Mouse (Mus musculus) brain, adult 2 months (tissue): ENCODE results near the gene Rasl12.
A peak's percentile ranks its signal among the peaks of the same experiment; 100 is the strongest.

Experiments used
- DNase-seq: peaks from one replicate; pipeline ENCODE4 v3.0.0; 2011; ENCODE audit warnings: low read depth, low spot score

The Rasl12 gene

GRCm38 (mm10) chr9:65435671-65436301, 37.5 kb downstream of the Rasl12 start, which contains the start of gene Mtfmt:
Mtfmt (plus strand) TSS chr9:65435782.
- peak; percentile 95 for DNase-seq

GRCm38 (mm10) chr9:65444692-65445091, 46.4 kb downstream of the Rasl12 start:
- no peak for DNase-seq

GRCm38 (mm10) chr9:65447951-65448350, 49.6 kb downstream of the Rasl12 start:
- no peak for DNase-seq

DNA sequence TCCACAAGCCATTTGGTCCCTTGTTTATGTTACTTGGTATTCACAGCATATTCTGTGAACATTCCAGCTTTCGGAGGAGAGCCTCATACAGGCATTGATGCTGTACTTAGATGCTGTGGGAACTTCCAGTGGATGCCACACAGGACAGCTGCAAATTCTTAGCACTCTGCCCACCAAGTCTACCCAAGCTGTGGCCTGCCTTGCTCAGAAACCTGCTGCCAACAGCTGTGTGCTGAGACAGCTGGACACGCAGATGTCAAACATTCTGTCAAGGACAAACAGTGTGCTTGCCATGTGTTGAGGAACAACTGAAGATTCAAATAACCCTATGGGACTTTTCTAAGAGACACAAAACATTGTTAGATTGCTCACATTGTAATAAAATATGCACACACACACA, 60.7 kb downstream of the Rasl12 start:
- DNase-seq = no peak

DNA sequence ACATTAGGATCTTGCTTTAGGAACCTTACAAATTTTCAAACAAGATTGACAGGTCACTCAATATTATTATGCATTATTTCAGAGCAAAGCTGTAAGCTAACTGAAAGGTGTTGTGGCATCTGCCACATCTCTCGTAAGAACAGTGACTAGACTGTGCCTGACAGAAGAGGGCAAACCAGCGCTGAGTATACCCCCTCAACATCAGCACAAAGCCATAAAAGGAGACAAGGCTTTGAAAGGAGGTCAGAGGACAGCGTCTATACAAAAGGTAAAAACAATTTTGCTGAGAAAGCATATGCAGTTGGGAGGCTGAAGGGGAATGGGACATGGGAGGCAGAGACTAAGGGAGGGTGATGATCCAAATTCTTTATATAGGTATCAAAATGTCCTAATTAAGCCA, 61.9 kb downstream of the Rasl12 start:
- DNase-seq = peak; percentile 8

GRCm38 (mm10) chr9:65460732-65461442, 62.6 kb downstream of the Rasl12 start, which contains the start of gene Spg21:
Spg21 (plus strand) TSS chr9:65460947.
- DNase-seq = peak; percentile 95

- peak; percentile 6 for DNase-seq
Observed at GRCm38 (mm10) chr9:65462544-65462943, 64.2 kb downstream of the Rasl12 start.

- DNase-seq = peak; percentile 27
Observed at GRCm38 (mm10) chr9:65464161-65464560, 65.9 kb downstream of the Rasl12 start.
